8 mouse cellular contexts compared by ENCODE assay signal in genomic region chr3:97901586-97901985, GRCm38 (mm10). TPM values are rescaled to one million over a fixed set of nuclear protein-coding genes. Genes with fewer than 3 reads are reported as not detected.
A peak's percentile ranks its signal among the peaks of the same experiment; 100 is the strongest.
DNase-seq lines count a peak whose midpoint lies in the region; ATAC-seq and TF ChIP-seq lines count a peak whose summit lies in the region.

No protein-coding gene starts in this region.

- peaks cover 56% of the 10 kb centered on the region for H3K79me2 ChIP-seq in myocyte (ENCODE audit: control insufficient read depth, insufficient read depth)

- H3ac ChIP-seq in myocyte (ENCODE audit: control insufficient read depth, insufficient read length): peak overlapping the region; percentile 83

- ATAC-seq in kidney, embryonic 15.5 days (replicated peaks; ENCODE audit: low FRiP score): no peak
- ATAC-seq in intestine, embryonic 14.5 days (replicated peaks; ENCODE audit: low FRiP score, low TSS enrichment, low read depth): no peak

- intact Hi-C loops in left cerebral cortex, postnatal 14 days (cut with DNase I): no loop called here

- H3K27me3 ChIP-seq in kidney, embryonic 15.5 days: no peaks in the 10 kb centered on the region
- H3K27me3 ChIP-seq in intestine, embryonic 14.5 days (replicated peaks; ENCODE audit: control insufficient read depth, insufficient read depth, low read length): no peaks in the 10 kb centered on the region
- H3K27me3 ChIP-seq in myocyte (ENCODE audit: control insufficient read depth, insufficient read depth, insufficient read length): no peaks in the 10 kb centered on the region

- peak overlapping the region; percentile 72 for H3K4me2 ChIP-seq in kidney, embryonic 15.5 days
- peak overlapping the region; percentile 71 for H3K4me2 ChIP-seq in intestine, embryonic 14.5 days (ENCODE audit: low read length)
- H3K4me2 ChIP-seq in myocyte (ENCODE audit: low read depth): peak overlapping the region; percentile 85

- no peak overlapping the region for H3K27ac ChIP-seq in kidney, embryonic 15.5 days
- 0 out of 2 replicates have a peak overlapping the region, but pooled peaks have one; percentile 5 for H3K27ac ChIP-seq in intestine, embryonic 14.5 days (ENCODE audit: low read depth)

- 17% methylated on average over 5 of the region's 5 CpGs for WGBS in kidney, embryonic 15.5 days
- WGBS in intestine, embryonic 14.5 days: 16% methylated on average over 5 of the region's 5 CpGs

- peak overlapping the region; percentile 100 for H3K4me3 ChIP-seq in kidney, embryonic 15.5 days (replicated peaks)
- peak overlapping the region; percentile 97 for H3K4me3 ChIP-seq in intestine, embryonic 14.5 days (ENCODE audit: low read depth, low read length)
- peak overlapping the region; percentile 72 for H3K4me3 ChIP-seq in myocyte

- H3K4me1 ChIP-seq in kidney, embryonic 15.5 days: peaks cover 14% of the 10 kb centered on the region
- peaks cover 16% of the 10 kb centered on the region for H3K4me1 ChIP-seq in intestine, embryonic 14.5 days (replicated peaks; ENCODE audit: control insufficient read depth, insufficient read depth, low read length)

- no peak for TF ChIP-seq POLR2A in myocyte (IDR thresholded peaks at IDR 0.05; ENCODE audit: insufficient read length, low read depth)

- H3K9ac ChIP-seq in kidney, embryonic 15.5 days: peak overlapping the region; percentile 98
- peak overlapping the region; percentile 77 for H3K9ac ChIP-seq in intestine, embryonic 14.5 days (ENCODE audit: low read length)

- no peak for DNase-seq in kidney, adult 11 months
- DNase-seq in c-Kit-positive CD71-positive TER-119-positive erythroid progenitor cells, embryonic 14.5 days (ENCODE audit: low spot score): peak; percentile 28
- DNase-seq in intestine, embryonic 14.5 days (ENCODE audit: low spot score): no peak
- no peak for DNase-seq in left cerebral cortex, adult 18-20 months (ENCODE audit: low spot score in 2 of 2)
- no peak for DNase-seq in natural killer cell, adult 2 months (ENCODE audit: low spot score in 2 of 2)
- no peak for DNase-seq in left cerebral cortex, postnatal 14 days (ENCODE audit: low spot score in 2 of 2)

- H3K36me3 ChIP-seq in kidney, embryonic 15.5 days: no peaks in the 10 kb centered on the region
- H3K36me3 ChIP-seq in intestine, embryonic 14.5 days (ENCODE audit: control insufficient read depth, insufficient read depth, low read length): no peaks in the 10 kb centered on the region
- H3K36me3 ChIP-seq in myocyte (ENCODE audit: control insufficient read depth, insufficient read depth): no peaks in the 10 kb centered on the region

- no peaks in the 10 kb centered on the region for H3K9me3 ChIP-seq in kidney, embryonic 15.5 days (replicated peaks)
- H3K9me3 ChIP-seq in intestine, embryonic 14.5 days (ENCODE audit: control insufficient read depth, low read length): no peaks in the 10 kb centered on the region

TF ChIP-seq in myocyte, 11 proteins besides CTCF, POLR2A, EP300 and RAD21:
- TF ChIP-seq E2F4 (IDR thresholded peaks at IDR 0.05; ENCODE audit: insufficient read depth) (no peak), MAX (IDR thresholded peaks at IDR 0.05; ENCODE audit: low read depth) (no peak), MYOD1 (IDR thresholded peaks at IDR 0.05; ENCODE audit: control insufficient read depth in 1 of 3, insufficient read length in 2 of 3, low read depth in 2 of 3) (no peak), TCF12 (IDR thresholded peaks at IDR 0.05; ENCODE audit: insufficient read depth, poor library complexity, severe bottlenecking) (no peak), SRF (IDR thresholded peaks at IDR 0.05; ENCODE audit: control insufficient read depth, insufficient read length, low read depth) (no peak), MYOG (IDR thresholded peaks at IDR 0.05; ENCODE audit: control insufficient read depth in 1 of 3, insufficient read depth in 1 of 3, insufficient read length in 2 of 3, low read depth in 2 of 3) (no peak), TCF3 (IDR thresholded peaks at IDR 0.05; ENCODE audit: insufficient read length, low read depth) (no peak), USF1 (IDR thresholded peaks at IDR 0.05; ENCODE audit: low read depth) (no peak), REST (IDR thresholded peaks at IDR 0.05; ENCODE audit: insufficient read depth, insufficient read length) (no peak)

RNA-seq across cellular contexts. Expression of gene Sec22b, which starts 0.6 kb away (rescaled TPM):
- 130 TPM in 2 replicates for polyA plus RNA-seq in kidney, embryonic 15.5 days (2015; fragmentation: Nextera tagmentation; extraction: Ambion mirVana)
- polyA plus RNA-seq in intestine, embryonic 14.5 days (2014; fragmentation: Nextera tagmentation; extraction: Ambion mirVana): 132 and 143 TPM in 2 replicates
- polyA plus RNA-seq in myocyte (2012; fragmentation: generic; extraction: Trizol): 55.6 TPM
- 10 to 100 TPM; 80.0 to 82.9 TPM for total RNA-seq in left cerebral cortex, adult 18-20 months (2021)
- 10 to 100 TPM; 69.4 to 69.5 TPM for total RNA-seq in left cerebral cortex, postnatal 14 days (2021)

RNA-seq across cellular contexts. Expression of gene Pde4dip, which starts 13.1 kb away (rescaled TPM):
- 23.2 and 23.5 TPM in 2 replicates for polyA plus RNA-seq in kidney, embryonic 15.5 days (2015; fragmentation: Nextera tagmentation; extraction: Ambion mirVana)
- 33.2 and 35.6 TPM in 2 replicates for polyA plus RNA-seq in intestine, embryonic 14.5 days (2014; fragmentation: Nextera tagmentation; extraction: Ambion mirVana)
- 134 TPM for polyA plus RNA-seq in myocyte (2012; fragmentation: generic; extraction: Trizol)
- total RNA-seq in left cerebral cortex, adult 18-20 months (2021): 100 to 1,000 TPM; 207 to 211 TPM
- total RNA-seq in left cerebral cortex, postnatal 14 days (2021): 100 to 1,000 TPM; 243 to 274 TPM
